Mouse (Mus musculus): ENCODE measurements around the gene Camkk1. TPM values are rescaled to one million over a fixed set of nuclear protein-coding genes. Genes with fewer than 3 reads are reported as not detected.

The Camkk1 gene
- 100 to 1,000 TPM; 102 to 106 TPM for total RNA-seq (2021)

DNA sequence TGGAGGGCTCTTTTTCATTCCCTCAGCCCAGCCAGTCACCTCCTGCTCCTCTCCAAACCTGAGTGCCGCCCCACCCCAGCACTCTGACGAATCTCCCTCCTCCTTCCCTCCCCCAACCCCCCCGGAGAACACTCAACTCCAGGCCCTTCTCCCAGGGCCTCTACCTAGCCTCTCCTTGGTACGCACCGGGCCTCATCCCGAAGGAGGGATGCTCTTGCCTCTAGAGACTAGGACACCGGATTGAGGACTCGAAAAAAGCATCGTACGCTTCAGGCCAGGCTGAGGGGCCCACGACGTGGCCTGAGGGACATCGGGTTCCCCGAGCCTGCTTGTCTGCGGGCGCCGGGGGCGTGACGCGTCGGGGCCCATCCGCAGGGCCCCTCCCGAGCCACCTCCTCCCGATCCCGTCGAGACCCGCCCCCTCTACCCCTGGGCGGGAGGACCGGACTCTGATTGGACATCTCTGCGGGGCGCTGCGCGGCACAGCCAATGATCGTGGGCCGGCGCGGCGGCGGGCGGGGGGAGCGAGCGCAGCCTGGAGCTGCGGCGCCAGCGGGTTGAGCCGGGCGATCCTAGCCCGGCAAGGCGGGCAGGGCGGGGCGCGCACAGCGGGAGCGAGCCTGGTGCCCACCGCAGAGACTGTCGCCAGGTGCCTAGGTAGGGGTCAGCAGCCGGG is at the start of gene Camkk1:
Camkk1 (plus strand) TSS at position 538 of the 676 bp plus-strand sequence.
- intact Hi-C loops (cut with DNase I): loop anchor here (5.0 kb wide), 1 partner anchor 411 kb away; the partner anchor contains the start of gene Ube2g1
- peak; percentile 94 to 96 for DNase-seq (ENCODE audit: low spot score in 2 of 2)

DNA sequence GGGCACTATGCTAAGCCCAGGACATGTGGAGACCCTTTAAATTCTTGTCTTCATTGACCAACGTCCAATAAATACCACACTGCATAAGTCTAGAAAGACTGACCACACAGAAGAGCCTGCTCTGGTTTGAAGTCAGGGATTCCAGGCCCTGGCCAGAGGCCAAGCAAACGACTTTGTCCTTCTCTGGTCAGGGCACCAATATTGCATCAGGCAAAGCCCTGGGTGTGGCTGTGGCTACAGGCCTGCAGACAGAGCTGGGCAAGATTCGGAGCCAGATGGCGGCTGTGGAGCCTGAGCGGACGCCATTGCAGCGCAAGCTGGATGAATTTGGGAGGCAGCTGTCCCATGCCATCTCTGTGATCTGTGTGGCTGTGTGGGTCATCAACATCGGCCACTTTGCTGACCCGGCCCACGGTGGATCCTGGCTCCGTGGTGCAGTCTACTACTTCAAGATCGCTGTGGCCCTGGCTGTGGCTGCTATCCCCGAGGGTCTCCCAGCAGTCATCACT is 43.8 kb upstream of the Camkk1 start:
- intact Hi-C loops (cut with DNase I): no loop called here
- no peak for DNase-seq (ENCODE audit: low spot score in 2 of 2)

DNA sequence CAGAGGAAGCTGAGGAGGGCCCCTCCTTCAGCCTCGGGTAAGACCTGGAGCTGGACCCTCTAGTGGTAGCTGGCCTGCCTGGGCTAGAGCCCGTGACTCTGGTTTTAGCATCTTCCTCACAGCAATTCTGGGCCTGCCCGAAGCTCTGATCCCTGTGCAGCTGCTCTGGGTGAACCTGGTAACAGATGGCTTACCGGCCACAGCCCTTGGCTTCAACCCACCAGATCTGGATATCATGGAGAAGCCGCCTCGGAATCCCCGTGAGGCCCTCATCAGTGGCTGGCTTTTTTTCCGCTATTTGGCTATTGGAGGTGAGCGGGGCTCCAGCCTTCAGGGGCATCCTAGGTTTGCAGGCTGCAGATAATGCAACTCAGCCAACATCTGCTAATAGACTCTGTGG is 36.3 kb upstream of the Camkk1 start:
- intact Hi-C loops (cut with DNase I): no loop called here
- DNase-seq (ENCODE audit: low spot score in 2 of 2): no peak

DNA sequence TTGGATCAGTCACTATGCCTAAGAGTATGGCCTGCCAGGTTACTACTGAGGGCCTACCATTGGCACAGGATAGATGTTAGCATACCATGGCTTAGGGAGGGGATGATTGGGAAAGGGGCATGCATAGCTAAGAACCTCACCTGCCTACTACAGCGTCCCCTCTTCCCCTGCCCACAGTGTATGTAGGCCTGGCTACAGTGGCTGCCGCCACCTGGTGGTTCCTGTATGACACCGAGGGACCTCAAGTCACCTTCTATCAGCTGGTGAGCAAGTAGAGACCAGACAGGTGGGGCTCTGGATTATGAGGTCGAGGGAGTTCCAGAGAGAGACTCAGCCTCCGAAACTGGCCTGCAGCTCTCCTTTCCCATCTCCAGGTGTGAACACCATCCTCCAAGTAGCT is 35.5 kb upstream of the Camkk1 start:
- no peak for DNase-seq (ENCODE audit: low spot score in 2 of 2)
- intact Hi-C loops (cut with DNase I): no loop called here

DNA sequence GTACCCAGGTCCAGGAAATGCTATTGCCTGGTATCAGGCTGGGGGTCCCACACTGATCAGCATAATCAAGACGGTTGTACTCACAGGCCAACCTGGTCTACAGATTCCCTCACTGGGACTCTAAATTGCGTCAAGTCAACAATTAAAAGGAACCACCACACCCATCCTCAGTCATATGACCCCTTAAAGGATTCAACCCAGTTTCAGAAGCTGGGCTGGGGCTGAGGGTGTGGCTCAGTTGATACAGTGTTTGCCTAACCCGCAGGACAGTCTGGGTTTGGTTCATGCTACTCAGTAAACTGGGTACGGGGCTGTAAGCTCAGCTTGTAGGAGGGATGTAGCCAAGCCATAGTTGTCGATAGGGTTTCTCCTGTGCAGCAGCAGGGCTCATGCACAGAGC is 32.1 kb upstream of the Camkk1 start:
- intact Hi-C loops (cut with DNase I): no loop called here
- no peak for DNase-seq (ENCODE audit: low spot score in 2 of 2)

DNA sequence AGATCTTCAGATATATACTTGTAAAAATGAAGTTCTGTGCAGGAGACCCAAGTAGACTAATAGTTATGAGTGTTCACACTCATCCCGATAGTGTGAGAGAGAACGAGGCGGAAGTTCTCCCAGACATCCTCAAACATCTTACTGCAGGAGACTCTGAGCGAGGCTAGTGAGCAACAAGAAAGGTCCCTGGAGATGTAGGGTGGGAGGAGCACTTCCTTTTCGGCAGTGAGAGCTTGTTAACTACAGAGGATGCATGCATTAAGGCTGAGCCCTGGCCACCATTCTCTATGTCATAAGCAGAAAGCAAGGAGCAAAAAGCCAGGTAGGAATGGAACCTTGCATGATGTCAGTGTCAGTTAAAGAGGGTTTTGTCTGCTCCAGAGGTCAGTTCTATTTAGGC is 31.6 kb upstream of the Camkk1 start:
- intact Hi-C loops (cut with DNase I): no loop called here
- no peak for DNase-seq (ENCODE audit: low spot score in 2 of 2)

DNA sequence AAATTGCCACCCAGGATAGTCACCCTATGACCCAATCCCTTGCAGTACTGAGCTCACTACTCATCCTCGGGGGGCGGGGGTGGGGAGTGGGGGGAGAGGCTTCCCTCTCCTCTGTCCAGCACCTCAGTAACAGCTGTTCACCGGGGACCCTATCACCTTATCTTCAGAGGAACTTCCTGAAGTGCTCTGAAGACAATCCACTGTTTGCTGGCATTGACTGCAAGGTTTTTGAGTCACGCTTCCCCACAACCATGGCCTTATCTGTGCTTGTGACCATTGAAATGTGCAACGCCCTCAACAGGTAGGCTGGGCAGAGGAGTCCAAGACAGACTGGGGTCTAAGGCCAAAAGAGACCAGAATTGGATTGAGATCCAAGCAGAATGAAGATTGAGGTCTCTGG is 31.0 kb upstream of the Camkk1 start:
- DNase-seq (ENCODE audit: low spot score in 2 of 2): no peak
- intact Hi-C loops (cut with DNase I): no loop called here

DNA sequence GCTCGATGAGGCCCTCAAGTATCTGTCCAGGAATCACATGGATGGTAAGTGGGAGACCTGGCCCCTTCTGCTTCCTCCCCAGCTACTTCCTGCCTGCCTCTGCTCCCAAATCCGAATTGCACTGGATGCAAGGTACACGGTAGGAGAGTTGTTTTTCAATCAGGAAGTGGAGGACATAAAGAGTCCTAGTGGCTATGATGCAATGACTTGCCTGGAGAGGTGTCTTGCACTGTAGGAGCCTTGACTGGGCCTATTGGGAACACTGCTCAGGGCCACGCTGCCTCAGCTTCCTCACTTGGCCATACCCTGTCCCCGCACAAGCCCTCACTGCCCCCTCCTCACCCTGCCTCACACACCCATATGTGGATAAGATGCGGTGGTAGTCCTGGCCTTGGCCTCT is 29.8 kb upstream of the Camkk1 start:
- intact Hi-C loops (cut with DNase I): no loop called here

DNA sequence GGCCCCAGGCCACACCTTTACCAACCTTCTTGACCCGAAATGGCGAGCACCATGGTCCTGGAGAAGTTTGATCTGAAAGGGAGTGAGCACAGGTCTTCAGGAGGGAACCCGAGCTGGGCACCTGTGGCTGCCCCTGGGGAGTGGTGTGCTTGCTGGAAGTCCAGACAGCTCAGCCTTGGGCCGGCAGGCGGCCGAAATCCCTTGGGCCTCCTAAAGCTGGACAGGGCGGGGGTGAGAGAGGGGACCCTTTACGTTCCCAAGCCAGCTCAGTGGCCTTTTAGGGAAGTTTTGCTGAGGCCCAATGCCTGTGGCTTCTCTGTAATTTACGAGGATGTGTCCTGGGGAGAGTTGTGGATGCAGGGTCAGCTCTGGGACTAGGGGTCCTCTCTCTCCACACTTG is 28.1 kb upstream of the Camkk1 start:
- intact Hi-C loops (cut with DNase I): no loop called here

More for the DNA sequence above, 29.8 kb upstream of the Camkk1 start:
- no peak for DNase-seq (ENCODE audit: low spot score in 2 of 2)

DNA sequence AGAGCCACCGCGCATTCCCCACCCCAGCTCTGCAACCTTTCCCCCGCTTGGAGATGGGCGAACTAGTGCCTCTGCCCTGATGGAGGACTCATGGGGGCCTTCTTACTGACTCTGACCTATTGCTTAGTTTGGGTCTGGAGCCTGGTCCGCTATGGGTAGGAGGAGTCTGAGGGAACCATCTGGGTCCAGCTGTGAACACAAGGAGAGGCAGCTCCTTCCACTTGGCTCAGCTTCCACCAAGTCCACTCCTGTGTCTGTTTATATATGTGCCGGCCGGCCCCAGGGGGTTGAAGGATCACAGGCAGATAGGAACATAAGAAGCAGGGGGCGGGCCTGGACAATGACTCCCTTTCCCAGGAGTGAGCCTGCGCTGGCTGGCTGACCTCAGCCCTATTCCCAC is 26.8 kb upstream of the Camkk1 start:
- DNase-seq (ENCODE audit: low spot score in 2 of 2): no peak
- intact Hi-C loops (cut with DNase I): no loop called here

More for the DNA sequence above, 28.1 kb upstream of the Camkk1 start:
- no peak for DNase-seq (ENCODE audit: low spot score in 2 of 2)

DNA sequence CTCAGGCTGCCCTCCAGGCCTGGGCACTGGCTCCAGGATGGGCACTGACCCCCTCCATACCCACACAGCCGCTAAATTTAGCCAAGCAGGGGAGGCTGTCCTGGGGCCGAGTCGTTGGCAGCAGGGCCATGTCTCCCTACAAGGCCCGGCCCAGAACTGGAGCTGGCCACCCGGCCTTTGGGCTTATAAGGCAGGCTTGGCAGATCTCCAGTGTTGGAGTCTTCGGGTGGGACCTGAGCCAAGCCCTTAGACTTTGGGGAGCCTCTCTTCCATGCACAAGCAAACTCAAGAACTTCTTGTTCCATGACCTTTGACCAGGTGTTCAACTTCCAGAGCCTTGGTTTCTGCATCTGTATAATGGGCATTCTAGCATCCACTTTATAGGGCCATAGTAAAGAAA is 22.5 kb upstream of the Camkk1 start:
- no peak for DNase-seq (ENCODE audit: low spot score in 2 of 2)
- intact Hi-C loops (cut with DNase I): loop anchor here (5.0 kb wide), 1 partner anchor 424 kb away; no protein-coding TSS in a partner anchor

DNA sequence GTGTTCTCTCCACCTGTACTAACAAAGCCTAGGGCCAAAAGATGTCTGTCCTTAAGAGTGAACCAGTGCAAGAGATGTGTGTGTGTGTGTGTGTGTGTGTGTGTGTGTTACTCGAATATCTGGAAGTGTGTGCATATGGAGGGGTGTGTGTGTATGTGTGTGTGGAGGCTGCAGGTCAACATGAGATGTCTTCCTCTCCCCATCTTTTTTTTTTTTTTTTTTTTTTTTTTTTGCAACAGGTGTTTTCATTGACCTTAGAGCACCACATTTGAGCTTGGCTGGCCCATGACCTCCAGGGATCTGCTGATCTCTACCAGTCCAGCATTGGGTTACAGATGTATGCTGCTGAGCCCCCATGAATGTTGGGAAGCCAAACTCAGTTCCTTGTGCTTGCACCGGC is 22.0 kb upstream of the Camkk1 start:
- intact Hi-C loops (cut with DNase I): loop anchor here (5.0 kb wide), 1 partner anchor 424 kb away; no protein-coding TSS in a partner anchor
- no peak for DNase-seq (ENCODE audit: low spot score in 2 of 2)

DNA sequence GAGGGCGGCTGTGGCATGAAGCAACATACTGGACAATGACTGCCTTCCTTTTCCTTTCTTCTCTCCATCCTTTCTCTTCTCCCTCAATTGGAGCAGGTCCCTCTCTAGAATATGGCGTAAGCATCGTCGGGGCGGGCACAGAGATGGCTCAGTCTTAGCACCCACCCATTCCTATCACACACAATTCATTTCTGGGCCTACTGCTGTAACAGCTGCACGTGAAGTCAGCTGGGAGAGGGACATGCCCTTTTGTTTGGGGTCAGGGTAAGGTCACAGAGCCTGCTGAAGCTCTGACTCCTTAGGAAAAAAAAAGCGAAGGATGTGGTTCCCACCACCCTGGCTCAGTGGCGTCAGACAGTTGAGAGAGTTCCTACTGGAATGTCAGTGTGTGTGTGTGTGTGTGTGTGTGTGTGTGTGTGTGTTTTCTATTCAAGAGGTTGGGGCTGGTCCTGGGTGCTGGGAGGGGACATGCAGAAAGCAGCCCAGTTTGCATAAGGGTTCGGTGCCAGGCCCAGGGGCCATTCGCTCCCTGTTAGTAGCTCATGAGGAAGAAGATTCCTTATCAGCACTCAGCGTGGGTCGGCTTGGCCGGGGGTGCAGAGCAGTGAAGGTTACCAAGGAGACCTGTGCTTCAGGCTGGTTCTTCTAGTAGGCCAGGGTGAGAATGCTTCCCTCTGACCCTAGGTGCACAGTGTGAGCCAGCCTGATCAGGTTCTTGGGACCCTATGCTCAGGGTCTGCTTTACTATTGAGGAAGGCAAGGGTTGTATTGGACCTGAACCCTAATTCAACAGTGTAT is 21.1 kb upstream of the Camkk1 start:
- intact Hi-C loops (cut with DNase I): loop anchor here (5.0 kb wide), 1 partner anchor 425 kb away; no protein-coding TSS in a partner anchor
- no peak for DNase-seq (ENCODE audit: low spot score in 2 of 2)

DNA sequence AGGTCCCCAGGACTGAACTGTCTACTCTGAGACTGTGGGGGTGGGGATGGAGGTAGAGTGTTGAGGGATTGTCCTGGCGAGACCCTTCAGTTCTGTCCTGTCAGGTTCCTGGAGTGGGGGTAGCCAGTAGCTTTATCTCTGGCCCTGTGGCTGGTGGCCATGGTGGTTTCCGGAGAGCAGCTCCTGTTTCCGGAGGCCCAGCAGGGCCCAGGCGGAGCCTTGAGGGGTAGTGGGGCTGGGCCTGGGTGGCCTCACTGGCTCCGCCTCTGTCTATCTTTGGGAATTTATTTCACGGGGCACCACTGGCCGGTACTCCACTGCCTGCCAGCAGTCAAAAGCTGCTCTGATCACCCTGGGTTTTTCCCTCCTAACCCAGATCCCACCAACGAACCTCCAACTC is 20.0 kb upstream of the Camkk1 start, which contains the start of gene P2rx1:
P2rx1 (plus strand) TSS at position 333 of the 400 bp plus-strand sequence.
- intact Hi-C loops (cut with DNase I): loop anchor here (5.0 kb wide), 1 partner anchor 426 kb away; no protein-coding TSS in a partner anchor
- no peak for DNase-seq (ENCODE audit: low spot score in 2 of 2)

DNA sequence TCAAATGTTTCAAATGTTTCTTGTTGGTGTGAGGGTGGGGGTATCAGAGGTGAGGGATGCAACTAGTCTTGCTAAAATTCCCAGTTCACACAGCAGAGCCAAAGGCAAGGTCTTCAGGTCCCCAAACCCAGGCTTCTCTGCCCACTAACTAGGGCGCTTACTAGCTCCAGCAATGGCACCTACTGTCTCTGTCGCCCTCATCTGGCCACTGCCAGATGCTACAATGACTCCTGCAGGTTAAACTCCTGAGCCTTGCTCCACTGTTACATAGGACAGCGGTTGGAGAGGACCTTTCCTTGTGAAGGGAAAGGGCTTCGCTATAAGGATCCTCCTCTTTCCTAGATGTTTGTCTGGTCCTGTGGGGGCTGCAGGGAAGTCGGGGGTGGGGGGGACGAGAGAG is 17.8 kb upstream of the Camkk1 start:
- peak in 1 of 2 experiments; percentile 64 for DNase-seq (ENCODE audit: low spot score in 2 of 2)
- intact Hi-C loops (cut with DNase I): loop anchor here (2.0 kb wide), 1 partner anchor 74 kb away; no protein-coding TSS in a partner anchor

DNA sequence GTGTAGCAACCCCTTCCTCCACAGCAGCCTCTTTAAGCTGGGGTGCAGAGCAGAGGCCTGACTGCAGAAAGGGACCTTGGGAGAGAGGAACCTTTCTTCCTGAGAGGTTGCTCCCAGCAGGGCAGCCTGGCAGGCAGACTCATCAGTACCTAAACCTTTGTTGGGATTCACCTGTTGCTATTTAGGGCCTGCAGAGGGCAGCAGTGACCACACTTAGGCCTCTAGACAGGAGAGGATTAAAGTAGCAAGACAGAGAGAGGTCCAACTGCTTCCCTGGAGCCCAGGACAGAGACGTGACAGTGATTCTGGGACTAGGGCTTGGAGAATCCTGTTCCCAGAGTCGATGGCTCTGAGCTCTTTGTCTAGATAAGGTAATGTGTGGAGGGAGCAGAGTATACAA is 12.4 kb upstream of the Camkk1 start:
- no peak for DNase-seq (ENCODE audit: low spot score in 2 of 2)
- intact Hi-C loops (cut with DNase I): loop anchor here (2.0 kb wide), 1 partner anchor 32 kb away; no protein-coding TSS in a partner anchor

DNA sequence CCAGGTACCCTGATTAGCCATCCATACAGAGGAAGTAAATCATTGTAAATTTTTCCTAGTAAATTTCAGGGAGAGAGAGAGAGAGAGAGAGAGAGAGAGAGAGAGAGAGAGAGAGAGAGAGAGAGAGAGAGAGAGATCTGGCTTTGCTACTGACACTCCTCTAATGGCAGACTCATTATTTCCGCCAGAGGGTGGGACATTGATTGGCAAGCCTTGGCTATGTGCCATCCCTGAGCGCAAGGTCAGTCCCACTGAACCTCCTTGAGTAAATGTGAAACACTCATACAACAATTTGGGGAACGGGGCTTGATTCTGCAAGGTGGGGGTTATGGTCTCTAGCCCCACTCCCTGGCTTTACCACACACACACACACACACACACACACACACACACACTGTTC is 11.7 kb upstream of the Camkk1 start:
- DNase-seq (ENCODE audit: low spot score in 2 of 2): no peak
- intact Hi-C loops (cut with DNase I): loop anchor here (2.0 kb wide), 1 partner anchor 32 kb away; no protein-coding TSS in a partner anchor

DNA sequence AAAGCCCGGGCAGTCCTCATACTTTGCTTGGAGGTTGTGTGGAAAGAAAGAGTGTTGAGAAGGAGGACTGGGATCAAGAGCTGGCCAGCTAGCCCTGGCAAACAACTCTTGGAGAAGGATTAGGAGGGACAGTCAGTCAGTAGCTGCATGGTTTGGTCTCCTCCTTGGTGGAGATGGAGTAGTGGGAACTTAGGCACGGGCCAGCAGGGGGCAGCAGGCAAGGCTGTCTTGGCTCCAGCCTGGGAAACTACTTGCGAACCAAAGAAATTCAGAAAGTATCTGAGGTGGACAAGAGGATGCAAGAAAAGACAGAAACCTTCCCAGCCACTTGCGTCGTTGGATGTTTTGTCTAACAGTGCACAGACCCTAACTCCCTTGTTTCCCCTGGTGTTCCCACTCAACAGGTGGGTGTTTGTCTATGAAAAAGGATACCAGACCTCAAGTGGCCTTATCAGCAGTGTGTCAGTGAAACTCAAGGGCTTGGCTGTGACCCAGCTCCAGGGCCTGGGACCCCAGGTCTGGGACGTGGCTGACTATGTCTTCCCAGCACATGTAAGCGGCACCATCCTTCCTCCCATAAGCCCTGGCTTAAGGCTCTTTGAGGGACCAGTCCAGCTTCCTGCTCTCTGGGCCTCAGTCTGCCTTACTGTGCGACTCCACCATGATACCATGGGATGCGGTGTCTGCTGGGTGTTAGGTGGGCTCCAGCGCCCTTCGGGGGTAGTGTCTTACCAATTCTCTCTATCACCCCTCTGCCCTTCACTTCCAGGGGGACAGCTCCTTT is 10.9 kb upstream of the Camkk1 start:
- intact Hi-C loops (cut with DNase I): loop anchor here (2.0 kb wide), 1 partner anchor 31 kb away; no protein-coding TSS in a partner anchor

DNA sequence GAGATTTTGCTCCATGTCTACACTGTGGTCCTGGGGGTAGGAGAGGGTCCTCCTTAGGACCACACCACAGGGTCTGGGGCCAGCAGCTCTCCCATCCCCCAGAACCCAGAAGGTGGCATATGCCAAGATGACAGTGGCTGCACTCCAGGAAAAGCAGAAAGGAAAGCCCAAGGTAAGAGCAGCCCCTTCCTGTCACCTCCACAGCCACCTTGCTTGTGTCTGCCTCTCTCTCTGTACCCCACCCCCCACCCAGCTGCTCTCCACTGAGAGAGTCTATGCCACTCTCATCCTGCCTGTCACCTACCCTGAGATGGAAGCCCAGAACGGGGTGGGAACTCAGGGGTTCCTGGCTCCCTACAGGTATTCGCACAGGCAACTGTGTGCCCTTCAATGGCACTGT is 10.0 kb upstream of the Camkk1 start:
- no peak for DNase-seq (ENCODE audit: low spot score in 2 of 2)
- intact Hi-C loops (cut with DNase I): no loop called here

More for the DNA sequence above, 10.9 kb upstream of the Camkk1 start:
- DNase-seq (ENCODE audit: low spot score in 2 of 2): peak in 1 of 2 experiments; percentile 49
